Mouse (Mus musculus) embryo, embryonic 11.5 days (tissue): ENCODE results near the gene Cdk5rap3.

Experiments
- DNase-seq: peaks from one replicate; pipeline ENCODE4 v3.0.0-alpha.2; 2012; ENCODE audit warnings: low read depth, low spot score

Gene Cdk5rap3

GRCm38 (mm10) chr11:96859635-96860034 lies 56.7 kb downstream of the Cdk5rap3 start:
- no peak for DNase-seq

DNA sequence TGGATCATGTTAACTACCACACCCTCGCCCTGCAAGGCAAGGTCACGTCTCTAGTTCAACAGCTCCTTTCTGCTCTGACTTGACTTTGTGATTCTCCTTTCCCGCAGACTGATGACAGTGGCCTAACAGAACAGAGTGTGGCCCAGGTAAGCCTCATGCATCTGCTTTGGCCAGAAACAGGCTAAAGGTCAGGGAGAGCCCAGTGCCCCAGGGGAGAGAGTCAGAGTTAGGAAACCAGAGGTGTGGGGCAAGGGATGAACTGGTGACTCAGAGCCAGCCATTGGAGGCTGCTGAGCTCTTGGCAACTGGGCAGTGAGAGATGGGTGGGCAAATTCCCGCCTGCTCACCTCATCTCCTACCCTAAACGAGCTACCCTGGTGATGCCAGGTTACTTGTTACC lies 58.9 kb downstream of the Cdk5rap3 start:
- DNase-seq, result no peak
